Mouse (Mus musculus) thymus, adult 2 months (tissue): ENCODE data around the gene Dkk3.

Experiments
- CTCF ChIP-seq: fragments of 200-500 bp; IDR thresholded peaks from 2 replicates; pipeline ENCODE4 v1.5.1; 2012; ENCODE audit warnings: mild to moderate bottlenecking, control low read depth, low read length, moderate library complexity, borderline replicate concordance; ENCODE audit not compliant: control insufficient read depth, poor library complexity, insufficient read depth; ENCODE audit errors: extremely low read depth
- POLR2A ChIP-seq: fragments of 200-500 bp; IDR thresholded peaks from 2 replicates; pipeline ENCODE4 v1.6.1; 2012; ENCODE audit warnings: mild to moderate bottlenecking, low read length, control low read depth, moderate library complexity; ENCODE audit not compliant: control insufficient read depth, poor library complexity, insufficient read depth; ENCODE audit errors: extremely low read depth

DNA sequence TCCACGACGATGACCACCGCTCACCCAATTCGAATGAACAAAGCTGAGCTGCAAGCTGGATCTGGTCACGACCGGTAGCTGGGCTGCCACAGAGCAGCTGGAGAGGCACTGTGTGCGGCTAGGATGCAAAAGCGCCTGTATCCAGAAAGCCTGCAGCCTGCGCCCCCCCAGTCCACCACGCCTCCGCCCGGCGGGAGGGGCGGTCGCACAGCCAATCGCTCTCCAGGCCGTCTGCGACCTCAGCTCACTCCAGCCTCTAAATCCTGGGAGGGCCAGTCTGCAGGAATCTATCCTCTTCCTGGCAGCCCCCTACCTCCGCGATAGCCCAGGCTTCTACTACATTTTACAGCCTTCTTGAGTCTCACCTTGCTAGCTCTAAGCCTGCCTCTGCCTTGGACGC, at the start of gene Dkk3:
- no peak for TF ChIP-seq POLR2A
- TF ChIP-seq CTCF, result no peak
